Mouse (Mus musculus) layer of hippocampus, postnatal 14 days (tissue): ENCODE data around the gene Myl9. TPM values are rescaled to one million over a fixed set of nuclear protein-coding genes. Genes with fewer than 3 reads are reported as not detected.

Source experiments
- total RNA-seq, 2 experiments: library from RNA; stranded (reverse); gene quantifications; 2 replicates each; pipeline ENCODE4 v1.2.3; 2021

Gene Myl9
- total RNA-seq, 2 experiments from 2014 or later = 22.3 to 24.9 TPM

Other genes starting within 250 kb of the Myl9 start
- 10 to 100 TPM; 31.7 to 32.8 TPM for gene Aar2, start 227.8 kb upstream of the Myl9 start, total RNA-seq
- gene Dlgap4, start 161.7 kb upstream of the Myl9 start, total RNA-seq = 100 to 1,000 TPM; 194 TPM
- gene Tgif2, start 64.6 kb downstream of the Myl9 start, total RNA-seq = 1 to 10 TPM; 2.7 to 3.0 TPM
- gene 4930518I15Rik, start 82.5 kb downstream of the Myl9 start, total RNA-seq = 1 to 10 TPM; 3.4 to 3.5 TPM
- gene Rab5if, start 87.7 kb downstream of the Myl9 start, total RNA-seq = 100 to 1,000 TPM; 108 to 114 TPM
- gene Sla2, start 111.8 kb downstream of the Myl9 start, total RNA-seq = under 1 TPM; 0.19 to 0.30 TPM
- 100 to 1,000 TPM; 457 to 474 TPM for gene Ndrg3, start 216.6 kb downstream of the Myl9 start, total RNA-seq
- gene Dsn1, start 231.7 kb downstream of the Myl9 start, total RNA-seq = 1 to 10 TPM; 4.0 to 5.4 TPM